Mouse (Mus musculus) limb, embryonic 14.5 days (tissue): ENCODE results near the gene Cxcl14. TPM values are rescaled to one million over a fixed set of nuclear protein-coding genes. Genes with fewer than 3 reads are reported as not detected.

Experiments
- ATAC-seq: fragments of 200-750 bp; cut with Nextera tagmentation; 2 replicates; pipeline ENCODE4 v1.8.0; 2017; ENCODE audit warnings: low read depth, moderate number of reproducible peaks, moderate TSS enrichment; ENCODE audit not compliant: low FRiP score
- DNase-seq: peaks from one replicate; pipeline ENCODE4 v3.0.0-alpha.2; 2015; ENCODE audit warnings: low spot score
- H3K27ac ChIP-seq: fragments of 300-500 bp; sonication (generic); replicated peaks from 2 replicates; pipeline ENCODE4 v1.5.1; 2014; ENCODE audit warnings: low read depth, mild to moderate bottlenecking, low read length, moderate library complexity, mixed read lengths
- H3K27me3 ChIP-seq: fragments of 300-500 bp; sonication (generic); 2 replicates; pipeline ENCODE4 v1.6.1; 2014; ENCODE audit warnings: low read length, mixed read lengths; ENCODE audit not compliant: control insufficient read depth, insufficient read depth
- H3K36me3 ChIP-seq: fragments of 300-500 bp; sonication (generic); 2 replicates; pipeline ENCODE4 v1.6.1; 2014; ENCODE audit warnings: mild to moderate bottlenecking, low read length, moderate library complexity, mixed read lengths; ENCODE audit not compliant: control insufficient read depth, insufficient read depth
- H3K4me1 ChIP-seq: fragments of 300-500 bp; sonication (generic); 2 replicates; pipeline ENCODE4 v1.6.1; 2014; ENCODE audit warnings: antibody characterized with exemption, low read length, mixed read lengths; ENCODE audit not compliant: control insufficient read depth, insufficient read depth
- H3K4me2 ChIP-seq: fragments of 300-500 bp; sonication (generic); replicated peaks from 2 replicates; pipeline ENCODE4 v1.6.1; 2014; ENCODE audit warnings: low read depth, mild to moderate bottlenecking, low read length, moderate library complexity; ENCODE audit not compliant: severe bottlenecking
- H3K4me3 ChIP-seq: fragments of 300-500 bp; sonication (generic); replicated peaks from 2 replicates; pipeline ENCODE4 v1.5.1; 2014; ENCODE audit warnings: low read length
- H3K9ac ChIP-seq: fragments of 300-500 bp; sonication (generic); 2 replicates; pipeline ENCODE4 v1.6.1; 2014; ENCODE audit warnings: mild to moderate bottlenecking, low read depth, low read length, moderate library complexity; ENCODE audit not compliant: severe bottlenecking
- H3K9me3 ChIP-seq: fragments of 300-500 bp; sonication (generic); 2 replicates; pipeline ENCODE4 v1.6.1; 2016; ENCODE audit warnings: low read length; ENCODE audit not compliant: control insufficient read depth
- POLR2A ChIP-seq: fragments of 200-500 bp; IDR thresholded peaks from 2 replicates; pipeline ENCODE4 v1.8.0; 2012; ENCODE audit warnings: inconsistent platforms, mild to moderate bottlenecking, moderate library complexity, borderline replicate concordance; ENCODE audit not compliant: insufficient read depth, insufficient read length; ENCODE audit errors: extremely low read depth
- WGBS: fragments of 180-500 bp; shearing (Covaris S2); extraction: QIAGEN DNeasy Blood & Tissue Kit; methylation state at CpG from one replicate; pipeline ENCODE4 v1.1.7; 2014; 5-methylcytosine and 5-hydroxymethylcytosine counted together
- polyA plus RNA-seq, 2 experiments: library from polyadenylated mRNA; depleted of rRNA in 1 of 2; stranded (reverse) in 1 of 2; unstranded in 1 of 2; fragments of >200 nt; fragmentation: Nextera tagmentation in 1 of 2; extraction: Ambion mirVana in 1 of 2; gene quantifications; 2 replicates each; pipeline versions ENCODE4 v1.2.1 to v1.2.3; 2012 to 2014

Cxcl14 gene
- polyA plus RNA-seq, 2 experiments: 443 to 474 TPM

GRCm38 (mm10) chr13:56243104-56243503 lies 53.2 kb downstream of the Cxcl14 start:
- TF ChIP-seq POLR2A: no peak
- H3K4me2 ChIP-seq: no peak overlapping the region
- H3K9ac ChIP-seq: no peak overlapping the region
- no peak for ATAC-seq
- H3K4me1 ChIP-seq: no peaks in the 10 kb centered on the region
- no peaks in the 10 kb centered on the region for H3K9me3 ChIP-seq
- WGBS: 89% methylated on average over 5 of the region's 5 CpGs
- H3K4me3 ChIP-seq: no peak overlapping the region
- DNase-seq: no peak
- H3K36me3 ChIP-seq: no peaks in the 10 kb centered on the region
- H3K27ac ChIP-seq: no peak overlapping the region
- H3K27me3 ChIP-seq: peaks cover 12% of the 10 kb centered on the region

GRCm38 (mm10) chr13:56240012-56240770 lies 56.2 kb downstream of the Cxcl14 start:
- Histone ChIP-seq H3K4me3 (no peak overlapping the region), H3K4me1 (no peaks in the 10 kb centered on the region), H3K9ac (no peak overlapping the region), H3K4me2 (no peak overlapping the region), H3K36me3 (no peaks in the 10 kb centered on the region), H3K9me3 (no peaks in the 10 kb centered on the region), H3K27me3 (0 out of 2 replicates have a peak, but pooled peaks cover 8% of the 10 kb centered on the region), H3K27ac (no peak overlapping the region)
- no peak for TF ChIP-seq POLR2A
- ATAC-seq: no peak
- no peak for DNase-seq
- WGBS: 53% methylated on average over 16 of the region's 16 CpGs

Other genes starting within 250 kb of the Cxcl14 start
- gene H2afy, start 160.2 kb downstream of the Cxcl14 start, polyA plus RNA-seq (2012; rRNA removed): 231 and 297 TPM in 2 replicates
- 304 and 351 TPM in 2 replicates for gene H2afy, start 160.2 kb downstream of the Cxcl14 start, polyA plus RNA-seq (2014; fragmentation: Nextera tagmentation; extraction: Ambion mirVana)
- gene Tifab, start 117.7 kb downstream of the Cxcl14 start, polyA plus RNA-seq (2012; rRNA removed): 1.9 and 2.0 TPM in 2 replicates
- gene Tifab, start 117.7 kb downstream of the Cxcl14 start, polyA plus RNA-seq (2014; fragmentation: Nextera tagmentation; extraction: Ambion mirVana): 1.1 and 1.3 TPM in 2 replicates
- 0.04 and 0.06 TPM in 2 replicates for gene Neurog1, start 44.4 kb downstream of the Cxcl14 start, polyA plus RNA-seq (2012; rRNA removed)
- gene Neurog1, start 44.4 kb downstream of the Cxcl14 start, polyA plus RNA-seq (2014; fragmentation: Nextera tagmentation; extraction: Ambion mirVana): not detected in 2 replicates
- 0.04 and 0.10 TPM in 2 replicates for gene Gm3045, start 130.0 kb upstream of the Cxcl14 start, polyA plus RNA-seq (2012; rRNA removed)
- gene Gm3045, start 130.0 kb upstream of the Cxcl14 start, polyA plus RNA-seq (2014; fragmentation: Nextera tagmentation; extraction: Ambion mirVana): not detected in 2 replicates
- 0.69 and 0.74 TPM in 2 replicates for gene Slc25a48, start 141.8 kb upstream of the Cxcl14 start, polyA plus RNA-seq (2012; rRNA removed)
- gene Slc25a48, start 141.8 kb upstream of the Cxcl14 start, polyA plus RNA-seq (2014; fragmentation: Nextera tagmentation; extraction: Ambion mirVana): 0.44 and 0.77 TPM in 2 replicates
- not detected in 2 replicates for gene Il9, start 185.7 kb upstream of the Cxcl14 start, polyA plus RNA-seq (2012; rRNA removed)
- not detected in 2 replicates for gene Il9, start 185.7 kb upstream of the Cxcl14 start, polyA plus RNA-seq (2014; fragmentation: Nextera tagmentation; extraction: Ambion mirVana)
- gene Fbxl21, start 225.9 kb upstream of the Cxcl14 start, polyA plus RNA-seq (2012; rRNA removed): 3.0 and 3.2 TPM in 2 replicates
- 2.8 and 3.7 TPM in 2 replicates for gene Fbxl21, start 225.9 kb upstream of the Cxcl14 start, polyA plus RNA-seq (2014; fragmentation: Nextera tagmentation; extraction: Ambion mirVana)